Mouse (Mus musculus): ENCODE data around the gene Rgs7bp. TPM values are rescaled to one million over a fixed set of nuclear protein-coding genes. Genes with fewer than 3 reads are reported as not detected.

The Rgs7bp gene
- total and polyA plus RNA-seq, 3 experiments = not detected

DNA sequence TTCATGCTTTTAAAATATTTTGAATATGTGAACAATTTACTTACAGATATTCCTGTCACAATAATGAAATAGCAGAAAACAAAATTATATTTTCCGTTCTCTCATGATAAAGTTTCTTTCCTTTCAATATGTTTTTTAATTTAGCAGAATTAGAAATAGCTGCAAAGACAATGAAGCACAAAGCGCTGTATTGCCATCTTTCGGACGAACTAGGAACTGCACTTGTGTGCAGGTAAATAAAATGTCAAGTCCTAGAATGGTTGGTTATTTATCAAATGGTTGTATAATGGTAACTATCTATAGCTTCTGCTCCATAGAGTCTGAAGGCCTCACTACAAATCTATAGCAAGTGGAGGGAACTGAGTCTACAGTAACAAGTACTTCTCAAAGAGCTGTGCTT is 114.9 kb downstream of the Rgs7bp start:
- DNase-seq (ENCODE audit: low read depth, low spot score) = peak; percentile 79
- H3K4me1 ChIP-seq (ENCODE audit: control insufficient read depth in 1 of 2, insufficient read depth in 2 of 2, low read length in 2 of 2) = no peaks in the 10 kb centered on the region
- peaks cover 0 to 4% of the 10 kb centered on the region in 2 experiments; a peak in 2 of 4 replicates for H3K36me3 ChIP-seq (ENCODE audit: control insufficient read depth in 1 of 2, insufficient read depth in 2 of 2, low read length in 2 of 2)
- H3K27ac ChIP-seq (ENCODE audit: control insufficient read depth, low read depth, low read length) = no peak overlapping the region
- no peaks in the 10 kb centered on the region for H3K79me2 ChIP-seq (ENCODE audit: control insufficient read depth, insufficient read depth, low read length, poor library complexity)
- TF ChIP-seq RAD21 (IDR thresholded peaks at IDR 0.05; ENCODE audit: low read depth, low read length) (peak; percentile 94), ZC3H11A (IDR thresholded peaks at IDR 0.05; ENCODE audit: low read depth, low read length) (peak; percentile 82), USF1 (IDR thresholded peaks at IDR 0.05; ENCODE audit: low read depth, low read length) (no peak), HCFC1 (IDR thresholded peaks at IDR 0.05; ENCODE audit: low read depth, low read length) (no peak), MYB (IDR thresholded peaks at IDR 0.05; ENCODE audit: low read depth, low read length) (no peak), CTCF (IDR thresholded peaks at IDR 0.05 in 2 of 3, conservative IDR thresholded peaks at IDR 0.05 in 1 of 3; ENCODE audit: control insufficient read depth in 1 of 3, insufficient read depth in 1 of 3, low read depth in 2 of 3, low read length in 3 of 3, poor library complexity in 1 of 3, severe bottlenecking in 1 of 3) (peak; percentile 49 to 92 (median 86)), MAFK (IDR thresholded peaks at IDR 0.05; ENCODE audit: borderline replicate concordance, low read depth, low read length) (no peak), SMC3 (IDR thresholded peaks at IDR 0.05; ENCODE audit: low read depth, low read length) (peak; percentile 88)
- peaks cover 0 to 1% of the 10 kb centered on the region in 2 experiments; a peak in 2 of 4 replicates for H3K27me3 ChIP-seq (ENCODE audit: control insufficient read depth in 1 of 2, insufficient read depth in 2 of 2, low read length in 2 of 2)
- no peak overlapping the region for H3K4me3 ChIP-seq (ENCODE audit: control insufficient read depth in 1 of 2, insufficient read depth in 1 of 2, low read depth in 2 of 2, low read length in 2 of 2)
- no peaks in the 10 kb centered on the region for H3K9me3 ChIP-seq (replicated peaks; ENCODE audit: insufficient read depth, low read length)
- no peak overlapping the region for H3K9ac ChIP-seq (ENCODE audit: control insufficient read depth, low read depth, low read length, poor library complexity, severe bottlenecking)

DNA sequence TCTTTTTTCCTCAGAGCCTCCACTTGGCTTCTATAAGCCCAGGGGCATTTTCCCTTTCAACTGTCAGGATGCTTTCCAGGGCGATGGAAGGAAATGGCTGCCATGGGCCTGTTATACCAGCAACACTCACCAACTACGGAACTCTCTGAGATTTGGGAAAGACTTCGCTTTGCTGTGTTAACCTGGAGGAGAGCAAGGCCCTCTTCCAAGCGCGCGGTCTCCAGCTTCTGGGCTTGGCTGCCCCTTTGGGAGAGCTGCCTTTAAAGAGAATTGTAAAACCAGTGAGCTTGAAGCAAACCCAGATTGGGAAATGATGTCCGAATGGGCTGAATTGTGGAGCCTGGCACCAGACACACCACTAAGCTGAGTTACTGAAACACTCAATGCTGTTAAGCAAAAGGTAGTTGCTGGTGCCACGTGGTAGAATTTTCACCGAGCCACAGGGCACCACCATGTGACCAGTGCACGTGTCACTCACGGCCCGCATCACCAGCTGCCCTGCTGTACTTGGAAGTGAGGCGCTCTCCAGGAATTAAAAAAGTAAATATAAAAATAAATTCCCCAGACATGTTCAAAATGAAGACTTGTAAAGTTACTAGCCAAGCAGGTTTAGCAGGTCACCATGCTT is 115.7 kb downstream of the Rgs7bp start:
- H3K9ac ChIP-seq (ENCODE audit: control insufficient read depth, low read depth, low read length, poor library complexity, severe bottlenecking) = no peak overlapping the region
- H3K27me3 ChIP-seq (ENCODE audit: control insufficient read depth in 1 of 2, insufficient read depth in 2 of 2, low read length in 2 of 2) = peaks cover 0 to 1% of the 10 kb centered on the region in 2 experiments; a peak in 2 of 4 replicates
- DNase-seq (ENCODE audit: low read depth, low spot score) = no peak
- no peaks in the 10 kb centered on the region for H3K4me1 ChIP-seq (ENCODE audit: control insufficient read depth in 1 of 2, insufficient read depth in 2 of 2, low read length in 2 of 2)
- peaks cover 0 to 4% of the 10 kb centered on the region in 2 experiments; a peak in 2 of 4 replicates for H3K36me3 ChIP-seq (ENCODE audit: control insufficient read depth in 1 of 2, insufficient read depth in 2 of 2, low read length in 2 of 2)
- H3K9me3 ChIP-seq (replicated peaks; ENCODE audit: insufficient read depth, low read length) = no peaks in the 10 kb centered on the region
- no peak overlapping the region for H3K4me3 ChIP-seq (ENCODE audit: control insufficient read depth in 1 of 2, insufficient read depth in 1 of 2, low read depth in 2 of 2, low read length in 2 of 2)
- H3K27ac ChIP-seq (ENCODE audit: control insufficient read depth, low read depth, low read length) = no peak overlapping the region
- TF ChIP-seq POLR2A (IDR thresholded peaks at IDR 0.05; ENCODE audit: control insufficient read depth in 1 of 2, insufficient read depth in 1 of 2, low read depth in 1 of 2, low read length in 2 of 2, poor library complexity in 1 of 2) (no peak), CHD1 (IDR thresholded peaks at IDR 0.05; ENCODE audit: low read depth, low read length) (no peak), ZKSCAN1 (IDR thresholded peaks at IDR 0.05; ENCODE audit: low read depth, low read length) (no peak), MAZ (IDR thresholded peaks at IDR 0.05; ENCODE audit: low read depth, low read length) (no peak), SMC3 (IDR thresholded peaks at IDR 0.05; ENCODE audit: low read depth, low read length) (no peak), SIN3A (IDR thresholded peaks at IDR 0.05; ENCODE audit: low read length) (no peak), MAX (IDR thresholded peaks at IDR 0.05; ENCODE audit: low read length) (no peak), HCFC1 (IDR thresholded peaks at IDR 0.05; ENCODE audit: low read depth, low read length) (no peak), CHD2 (IDR thresholded peaks at IDR 0.05; ENCODE audit: low read length) (no peak), ZNF384 (IDR thresholded peaks at IDR 0.05; ENCODE audit: low read depth, low read length) (no peak), NRF1 (IDR thresholded peaks at IDR 0.05; ENCODE audit: insufficient read depth, low read depth, low read length, poor library complexity, severe bottlenecking) (no peak), USF2 (IDR thresholded peaks at IDR 0.05; ENCODE audit: borderline replicate concordance in 1 of 2, insufficient read depth in 1 of 2, low read depth in 1 of 2, low read length in 2 of 2) (no peak), EP300 (IDR thresholded peaks at IDR 0.05; ENCODE audit: low read depth in 1 of 2, low read length in 2 of 2) (no peak), RAD21 (IDR thresholded peaks at IDR 0.05; ENCODE audit: low read depth, low read length) (no peak), UBTF (IDR thresholded peaks at IDR 0.05; ENCODE audit: borderline replicate concordance, insufficient read depth, low read depth, low read length) (no peak), ELF1 (IDR thresholded peaks at IDR 0.05; ENCODE audit: low read depth, low read length) (no peak)
- no peaks in the 10 kb centered on the region for H3K79me2 ChIP-seq (ENCODE audit: control insufficient read depth, insufficient read depth, low read length, poor library complexity)

Data from MEL (cell line).